Mouse (Mus musculus): ENCODE results near the gene Zfp874b. TPM values are rescaled to one million over a fixed set of nuclear protein-coding genes. Genes with fewer than 3 reads are reported as not detected.
"Not testable (repeated sequence)": the region's sequence is repeated elsewhere in the genome, so short reads cannot be mapped to it uniquely, and the experiment has no call there.

Zfp874b gene
- polyA plus RNA-seq (2015; fragmentation: Nextera tagmentation; extraction: Ambion mirVana): 2.3 and 3.0 TPM in 2 replicates

DNA sequence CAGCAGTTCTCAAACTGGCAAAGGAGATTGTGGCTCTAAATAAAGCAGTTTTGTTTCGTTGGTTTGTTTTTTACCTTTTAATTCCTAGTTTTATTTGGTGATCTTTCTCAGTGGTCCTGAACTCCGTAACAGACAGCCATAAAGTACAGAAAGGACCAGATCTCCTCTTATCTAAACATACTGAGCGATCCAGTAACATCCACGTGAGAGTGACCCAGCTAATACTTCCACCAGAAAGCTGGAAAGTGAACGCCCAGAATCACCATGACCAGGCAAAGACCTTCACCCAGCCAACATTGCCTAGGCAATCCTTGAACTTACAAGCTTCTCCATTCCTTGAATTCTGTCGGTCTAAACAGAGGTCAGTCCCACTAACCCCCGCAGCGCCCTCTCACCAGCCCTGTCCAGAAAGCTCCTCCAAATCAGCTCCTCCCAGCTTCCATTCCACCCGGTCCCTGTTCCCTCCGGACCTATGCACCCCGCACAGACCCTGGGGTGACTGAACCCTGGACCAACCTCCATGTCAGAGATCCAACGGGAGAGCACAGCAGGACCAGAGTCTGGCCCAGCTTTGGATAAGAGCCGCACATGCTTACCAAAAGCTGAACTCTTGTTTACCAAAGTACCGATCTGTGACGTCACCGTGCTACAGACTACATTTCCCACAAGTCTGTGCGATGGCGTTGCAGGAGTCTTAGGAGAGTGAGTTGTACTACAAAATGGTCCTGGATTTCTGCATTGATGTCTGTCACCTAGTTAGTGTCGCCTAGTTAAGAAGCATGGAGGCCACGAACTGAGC, at the start of gene Zfp874b:
Gene Zfp874b (minus strand): TSS at position 634 of the 799 bp plus-strand sequence.
- Histone ChIP-seq H3K9me3 (no peaks in the 10 kb centered on the region), H3K36me3 (replicated peaks) (peaks cover 7% of the 10 kb centered on the region; the same call in 1 of the 2 replicates), H3K9ac (peak within 1 kb of the TSS; percentile 46), H3K4me2 (peak within 1 kb of the TSS; percentile 61), H3K27me3 (replicated peaks) (no peaks in the 10 kb centered on the region), H3K4me1 (peaks cover 11% of the 10 kb centered on the region), H3K27ac (peak within 1 kb of the TSS; percentile 55; the same call in 1 of the 2 replicates), H3K4me3 (peak within 1 kb of the TSS; percentile 59)
- WGBS: 5% methylated on average over 20 of the region's 20 CpGs
- ATAC-seq (replicated peaks): peak; percentile 97

DNA sequence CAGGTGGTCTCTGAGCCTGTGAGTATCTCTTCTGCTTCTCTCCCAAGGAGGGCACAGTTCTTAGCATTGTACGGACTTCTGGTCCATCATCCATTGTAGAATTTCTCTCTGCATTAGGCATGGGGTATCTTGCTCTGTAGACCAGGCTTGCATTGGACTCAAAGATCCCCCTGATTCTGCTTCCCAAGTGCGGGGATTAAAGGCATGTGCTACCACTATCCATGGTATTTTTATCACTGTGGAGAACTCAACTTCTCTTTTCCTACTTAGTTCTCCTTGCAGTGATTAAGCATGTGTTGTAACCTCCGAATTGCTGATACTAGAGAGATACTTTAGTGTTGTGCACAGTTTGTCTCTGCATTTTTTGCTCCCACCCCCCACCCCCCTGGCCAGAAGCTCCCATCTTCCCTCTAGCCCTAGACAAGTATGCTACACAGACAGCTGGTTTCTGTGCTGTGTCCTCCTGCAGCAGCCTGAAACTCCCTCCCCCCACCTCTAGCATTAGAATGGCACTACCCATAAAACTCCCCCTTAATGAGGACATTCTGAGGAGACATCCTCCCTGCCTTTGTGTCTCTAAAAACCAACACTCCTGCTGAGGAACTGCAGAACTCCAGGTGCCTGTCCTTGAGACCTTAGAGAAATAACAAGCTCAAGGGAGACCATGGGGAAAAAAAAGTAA, 43.1 kb upstream of the Zfp874b start:
- no peak for ATAC-seq (replicated peaks)
- H3K4me1 ChIP-seq: peaks cover 26% of the 10 kb centered on the region
- WGBS: 70% methylated on average over 3 of the region's 3 CpGs
- no peak overlapping the region for H3K4me3 ChIP-seq
- H3K4me2 ChIP-seq: no peak overlapping the region
- H3K9ac ChIP-seq: no peak overlapping the region
- H3K36me3 ChIP-seq (replicated peaks): no peaks in the 10 kb centered on the region
- H3K27me3 ChIP-seq (replicated peaks): no peaks in the 10 kb centered on the region
- H3K27ac ChIP-seq: no peak overlapping the region
- no peaks in the 10 kb centered on the region for H3K9me3 ChIP-seq

DNA sequence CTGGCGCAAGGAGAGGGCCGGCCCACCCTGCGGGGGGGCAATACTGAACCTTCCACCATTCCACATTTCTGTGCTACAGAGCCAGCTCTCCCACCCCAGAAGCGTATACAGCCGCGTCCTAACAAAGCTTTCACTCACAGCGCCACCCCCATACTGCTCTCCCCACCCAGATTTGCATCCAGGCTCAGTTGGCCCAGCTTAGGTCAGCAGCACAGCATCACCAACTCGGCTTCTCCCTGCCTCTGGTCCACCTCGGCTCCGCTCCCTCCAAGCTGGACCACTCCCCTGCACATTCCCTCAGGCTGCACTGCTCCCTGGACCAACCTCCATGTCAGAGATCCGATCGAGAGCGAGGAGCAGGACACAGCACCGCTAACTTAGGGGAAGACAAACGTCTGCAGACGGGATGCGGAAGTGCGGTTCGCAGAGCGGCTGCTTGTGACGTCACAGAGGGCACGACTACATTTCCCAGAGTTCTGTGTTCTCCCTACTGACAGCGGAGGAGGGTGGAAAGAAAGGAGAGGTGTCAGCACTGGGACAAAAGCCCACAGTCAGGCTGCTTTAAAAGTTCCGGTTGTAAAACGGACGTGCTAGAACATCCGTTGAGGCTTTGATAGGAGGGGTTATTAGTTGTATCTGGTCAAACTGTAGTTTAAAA, 41.8 kb upstream of the Zfp874b start, which contains the start of the genes Gm26965 and Zfp87:
Gene Gm26965 (minus strand): TSS at position 399 of the 658 bp plus-strand sequence.
Gene Zfp87 (minus strand): TSS at position 425 of the 658 bp plus-strand sequence.
- H3K36me3 ChIP-seq (replicated peaks): peaks cover 8% of the 10 kb centered on the region; the same call in 1 of the 2 replicates
- WGBS: under 1% methylated on average over 27 of the region's 27 CpGs
- peak; percentile 99 for ATAC-seq (replicated peaks)
- no peaks in the 10 kb centered on the region for H3K27me3 ChIP-seq (replicated peaks)
- H3K4me2 ChIP-seq: peak within 1 kb of the TSS; percentile 95
- no peaks in the 10 kb centered on the region for H3K9me3 ChIP-seq
- peak within 1 kb of the TSS; percentile 82 for H3K27ac ChIP-seq
- H3K4me1 ChIP-seq: peaks cover 26% of the 10 kb centered on the region
- peak within 1 kb of the TSS; percentile 79 for H3K9ac ChIP-seq
- H3K4me3 ChIP-seq: peak within 1 kb of the TSS; percentile 78

- peak; percentile 62 for ATAC-seq (replicated peaks)
- 0 out of 2 replicates have a peak, but pooled peaks cover 2% of the 10 kb centered on the region for H3K27me3 ChIP-seq (replicated peaks)
- no peaks in the 10 kb centered on the region for H3K36me3 ChIP-seq (replicated peaks)
- WGBS: 85% methylated on average over 1 of the region's 1 CpGs
- peaks cover 9% of the 10 kb centered on the region for H3K4me1 ChIP-seq
- H3K27ac ChIP-seq: peak overlapping the region; percentile 16; the same call in 1 of the 2 replicates
- H3K9me3 ChIP-seq: no peaks in the 10 kb centered on the region
- no peak overlapping the region for H3K4me2 ChIP-seq
- no peak overlapping the region for H3K4me3 ChIP-seq
- H3K9ac ChIP-seq: no peak overlapping the region
These were observed 16.9 kb upstream of the Zfp874b start for GRCm38 (mm10) chr13:67500908-67501307.

- Histone ChIP-seq H3K9ac (peak within 1 kb of the TSS; percentile 53), H3K27ac (peak within 1 kb of the TSS; percentile 16; the same call in 1 of the 2 replicates), H3K9me3 (no peaks in the 10 kb centered on the region), H3K4me3 (peak within 1 kb of the TSS; percentile 74), H3K27me3 (replicated peaks) (0 out of 2 replicates have a peak, but pooled peaks cover 2% of the 10 kb centered on the region), H3K4me1 (peaks cover 9% of the 10 kb centered on the region), H3K36me3 (replicated peaks) (peaks cover 2% of the 10 kb centered on the region), H3K4me2 (peak within 1 kb of the TSS; percentile 80)
- ATAC-seq (replicated peaks): peak; percentile 98
- WGBS: under 1% methylated on average over 22 of the region's 22 CpGs
These were observed 16.1 kb upstream of the Zfp874b start, which contains the start of gene Zfp58 for GRCm38 (mm10) chr13:67500084-67500719. Zfp58 (minus strand) TSS chr13:67500555.

DNA sequence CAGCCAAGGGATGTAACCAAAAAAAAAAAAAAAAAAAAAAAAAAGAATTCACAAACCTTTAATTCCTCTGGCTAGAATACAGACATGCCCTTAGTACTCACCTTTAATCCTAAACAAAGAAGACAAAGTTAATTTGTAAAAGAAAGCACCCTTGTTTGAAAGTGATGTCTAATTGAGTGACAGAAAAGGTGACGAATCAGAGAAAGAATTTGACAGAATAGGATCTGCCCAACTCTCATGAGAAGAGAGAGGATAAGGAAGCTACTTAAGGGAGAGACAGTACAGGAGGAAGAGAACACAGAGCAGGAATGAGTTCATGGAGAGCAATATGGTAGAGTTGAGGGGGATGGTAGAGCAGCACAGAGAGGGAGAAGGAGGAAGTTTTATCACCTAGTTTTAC, 11.6 kb upstream of the Zfp874b start:
- Histone ChIP-seq H3K27ac (no peak overlapping the region), H3K4me3 (no peak overlapping the region), H3K27me3 (replicated peaks) (no peaks in the 10 kb centered on the region), H3K4me2 (no peak overlapping the region), H3K9me3 (peaks cover 14% of the 10 kb centered on the region), H3K4me1 (peaks cover 9% of the 10 kb centered on the region), H3K9ac (no peak overlapping the region), H3K36me3 (replicated peaks) (peaks cover 42% of the 10 kb centered on the region)
- no peak for ATAC-seq (replicated peaks)
- 98% methylated on average over 1 of the region's 1 CpGs for WGBS

- 39% methylated on average over 8 of the region's 8 CpGs for WGBS
- peak; percentile 79 for ATAC-seq (replicated peaks)
These were observed 360 bp upstream of the Zfp874b start for GRCm38 (mm10) chr13:67484424-67484811.

DNA sequence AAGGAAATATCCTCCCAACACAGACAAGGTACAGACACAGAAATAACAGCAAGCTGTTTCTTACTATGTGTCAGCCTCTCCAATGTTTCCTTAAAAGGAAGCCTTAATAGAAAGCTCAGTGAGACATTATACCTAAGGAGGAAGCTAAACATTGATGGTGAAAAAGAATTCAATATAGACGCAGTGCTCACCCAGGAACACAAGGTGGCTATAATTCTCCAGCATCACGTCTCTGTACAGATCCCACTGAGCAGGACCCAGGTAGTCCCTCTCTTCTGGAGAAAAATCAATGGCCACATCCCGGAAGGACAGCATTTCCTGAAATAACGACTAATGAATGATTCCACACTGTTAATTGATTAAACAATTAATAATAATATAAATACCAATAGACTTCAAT, 2.5 kb downstream of the Zfp874b start:
- H3K4me2 ChIP-seq: no peak overlapping the region
- 71% methylated on average over 4 of the region's 4 CpGs for WGBS
- no peak overlapping the region for H3K9ac ChIP-seq
- H3K4me1 ChIP-seq: peaks cover 11% of the 10 kb centered on the region
- no peak for ATAC-seq (replicated peaks)
- H3K36me3 ChIP-seq (replicated peaks): no peaks in the 10 kb centered on the region
- H3K4me3 ChIP-seq: no peak overlapping the region
- no peaks in the 10 kb centered on the region for H3K27me3 ChIP-seq (replicated peaks)
- no peaks in the 10 kb centered on the region for H3K9me3 ChIP-seq
- H3K27ac ChIP-seq: no peak overlapping the region

More at GRCm38 (mm10) chr13:67484424-67484811, 360 bp upstream of the Zfp874b start:
- Histone ChIP-seq H3K4me2 (peak overlapping the region; percentile 61), H3K9me3 (no peaks in the 10 kb centered on the region), H3K27ac (peak overlapping the region; percentile 55; the same call in 1 of the 2 replicates), H3K4me3 (peak overlapping the region; percentile 59), H3K9ac (peak overlapping the region; percentile 46), H3K4me1 (peaks cover 11% of the 10 kb centered on the region), H3K27me3 (replicated peaks) (no peaks in the 10 kb centered on the region), H3K36me3 (replicated peaks) (peaks cover 11% of the 10 kb centered on the region; the same call in 1 of the 2 replicates)

GRCm38 (mm10) chr13:67469274-67469673, 14.8 kb downstream of the Zfp874b start:
- 93% methylated on average over 3 of the region's 3 CpGs for WGBS
- ATAC-seq (replicated peaks): no peak
- no peak overlapping the region for H3K4me3 ChIP-seq

DNA sequence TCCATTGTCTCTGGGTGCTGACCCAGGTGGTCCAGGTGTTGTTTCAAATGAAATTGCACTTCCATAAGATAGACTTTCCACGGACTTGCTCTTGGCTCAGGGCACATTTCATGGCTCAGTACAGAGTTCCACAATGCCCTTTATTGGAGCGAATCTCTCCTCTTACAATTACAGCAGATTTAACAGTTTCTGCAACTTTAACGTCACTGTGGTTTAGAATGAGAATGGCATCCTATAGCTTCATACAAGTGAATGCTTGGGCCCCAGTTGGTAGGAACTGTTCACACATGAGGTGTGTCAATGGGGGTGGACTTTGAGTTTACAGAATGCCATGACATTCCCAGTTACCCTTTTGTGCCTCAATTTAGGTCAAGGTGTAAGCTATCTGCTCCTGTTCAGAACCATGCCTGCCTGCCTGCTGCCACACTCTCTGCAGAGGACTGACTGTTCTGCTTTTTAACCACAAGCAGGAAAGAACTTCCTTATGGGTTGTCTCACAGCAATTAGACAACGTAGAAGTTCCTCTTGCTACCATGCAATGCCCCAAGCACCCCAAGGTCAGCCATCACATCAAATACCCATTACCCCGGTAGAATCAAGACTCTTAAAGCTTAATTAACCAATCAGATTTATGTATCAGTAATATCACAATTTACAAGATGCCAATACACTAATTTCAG, 20.4 kb downstream of the Zfp874b start:
- H3K4me2 ChIP-seq; H3K9me3 ChIP-seq; H3K27me3 ChIP-seq (replicated peaks); ATAC-seq (replicated peaks); H3K9ac ChIP-seq; H3K4me1 ChIP-seq; H3K27ac ChIP-seq; H3K36me3 ChIP-seq (replicated peaks); H3K4me3 ChIP-seq: not testable (repeated sequence)
- WGBS: 84% methylated on average over 3 of the region's 5 CpGs

More at GRCm38 (mm10) chr13:67469274-67469673, 14.8 kb downstream of the Zfp874b start:
- no peak overlapping the region for H3K4me2 ChIP-seq
- no peaks in the 10 kb centered on the region for H3K9me3 ChIP-seq
- no peak overlapping the region for H3K27ac ChIP-seq
- no peaks in the 10 kb centered on the region for H3K27me3 ChIP-seq (replicated peaks)
- H3K4me1 ChIP-seq: no peaks in the 10 kb centered on the region
- peaks cover 4% of the 10 kb centered on the region; the same call in 1 of the 2 replicates for H3K36me3 ChIP-seq (replicated peaks)
- no peak overlapping the region for H3K9ac ChIP-seq

DNA sequence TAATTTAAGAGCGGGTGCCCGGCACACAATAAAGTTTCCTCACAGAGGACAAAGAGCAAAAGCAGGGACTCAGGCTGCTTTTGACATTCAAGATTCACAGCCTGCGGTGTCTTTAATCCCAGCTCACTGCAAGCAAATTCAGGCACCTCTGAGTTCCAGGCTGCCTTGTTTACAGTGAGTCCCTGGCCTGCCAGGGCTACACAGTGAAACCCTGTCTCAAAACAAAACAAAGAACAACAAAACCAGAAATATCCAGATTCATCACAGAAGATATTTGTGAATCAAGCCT, 32.1 kb downstream of the Zfp874b start:
- H3K27me3 ChIP-seq (replicated peaks): no peaks in the 10 kb centered on the region
- 2% methylated on average over 3 of the region's 3 CpGs for WGBS
- no peaks in the 10 kb centered on the region for H3K9me3 ChIP-seq
- peak overlapping the region; percentile 53; the same call in 1 of the 2 replicates for H3K9ac ChIP-seq
- peak; percentile 62 for ATAC-seq (replicated peaks)
- peaks cover 2% of the 10 kb centered on the region; the same call in 1 of the 2 replicates for H3K36me3 ChIP-seq (replicated peaks)
- peaks cover 10% of the 10 kb centered on the region; the same call in 1 of the 2 replicates for H3K4me1 ChIP-seq
- H3K4me3 ChIP-seq: peak overlapping the region; percentile 53
- H3K4me2 ChIP-seq: peak overlapping the region; percentile 78
- H3K27ac ChIP-seq: no peak overlapping the region

Data from midbrain, embryonic 15.5 days (tissue).